Mouse (Mus musculus) brain, adult 2 months (tissue): ENCODE measurements around the gene Pglyrp1.
A peak's percentile ranks its signal among the peaks of the same experiment; 100 is the strongest.

ENCODE experiments used
- DNase-seq: peaks from one replicate; pipeline ENCODE4 v3.0.0; 2011; ENCODE audit warnings: low read depth, low spot score

Gene Pglyrp1

DNA sequence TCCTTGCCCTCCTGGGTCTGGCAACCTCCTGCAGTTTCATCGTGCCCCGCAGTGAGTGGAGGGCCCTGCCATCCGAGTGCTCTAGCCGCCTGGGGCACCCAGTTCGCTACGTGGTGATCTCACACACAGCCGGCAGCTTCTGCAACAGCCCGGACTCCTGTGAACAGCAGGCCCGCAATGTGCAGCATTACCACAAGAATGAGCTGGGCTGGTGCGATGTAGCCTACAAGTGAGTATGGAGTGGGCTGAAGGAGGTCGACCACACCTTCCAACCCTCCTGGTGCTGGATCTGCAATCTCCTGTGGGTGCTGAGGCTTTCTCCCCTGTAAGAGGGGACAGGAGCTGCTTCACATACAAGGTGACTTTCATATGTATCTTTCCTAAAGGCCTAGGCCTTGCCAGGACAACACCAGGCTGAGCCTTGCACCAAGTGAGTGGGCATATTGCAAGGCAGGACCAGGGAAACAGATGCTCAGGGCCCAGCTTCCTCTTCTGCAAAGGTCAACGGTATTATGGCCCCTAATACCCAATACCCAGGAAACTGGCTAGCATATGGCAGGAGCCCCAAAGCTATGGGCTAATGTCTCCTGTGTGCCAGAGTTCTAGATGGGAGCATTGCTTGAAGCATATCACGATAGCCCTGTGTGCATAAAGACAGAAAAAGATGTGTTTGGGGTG is 13.8 kb downstream of the Pglyrp1 start:
- no peak for DNase-seq

DNA sequence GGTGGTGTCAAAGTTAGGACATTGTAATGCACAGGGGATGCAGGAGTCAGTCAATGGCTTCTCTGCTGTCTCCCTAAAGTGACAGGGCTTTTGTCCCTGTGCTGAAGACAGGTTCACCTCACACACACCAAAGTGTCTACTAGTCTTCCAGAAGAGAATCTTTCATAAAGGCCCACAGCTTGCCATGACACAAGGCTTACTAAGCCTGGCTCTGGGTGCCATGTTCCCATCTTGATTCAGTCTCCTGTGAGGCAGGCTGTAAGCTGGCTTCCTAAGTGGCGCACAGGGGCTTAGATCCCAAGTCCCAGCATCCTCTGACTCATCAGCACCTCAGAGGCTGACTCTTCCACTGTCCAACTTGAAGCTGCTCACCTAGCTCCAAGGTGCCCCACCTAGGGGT is 15.8 kb downstream of the Pglyrp1 start:
- DNase-seq = no peak

DNA sequence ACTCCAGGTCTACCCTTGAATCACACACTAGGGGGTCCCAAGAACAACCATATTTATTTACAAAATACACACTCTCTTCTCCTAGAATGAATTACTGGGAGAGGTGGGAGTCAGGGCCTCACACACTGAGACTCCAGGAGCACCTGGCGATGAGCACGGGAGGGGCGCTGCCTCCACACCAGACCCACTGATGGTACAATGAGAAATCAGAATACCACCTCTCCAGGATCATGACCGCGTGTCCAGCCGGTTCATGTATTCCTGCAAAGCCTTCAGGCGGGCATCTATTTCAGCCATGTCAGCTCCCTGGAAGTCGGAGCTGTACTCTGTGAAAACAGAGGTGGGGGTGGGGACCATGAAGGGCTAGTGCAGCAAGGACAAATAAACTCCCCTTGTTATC is 19.7 kb downstream of the Pglyrp1 start:
- DNase-seq = no peak

DNA sequence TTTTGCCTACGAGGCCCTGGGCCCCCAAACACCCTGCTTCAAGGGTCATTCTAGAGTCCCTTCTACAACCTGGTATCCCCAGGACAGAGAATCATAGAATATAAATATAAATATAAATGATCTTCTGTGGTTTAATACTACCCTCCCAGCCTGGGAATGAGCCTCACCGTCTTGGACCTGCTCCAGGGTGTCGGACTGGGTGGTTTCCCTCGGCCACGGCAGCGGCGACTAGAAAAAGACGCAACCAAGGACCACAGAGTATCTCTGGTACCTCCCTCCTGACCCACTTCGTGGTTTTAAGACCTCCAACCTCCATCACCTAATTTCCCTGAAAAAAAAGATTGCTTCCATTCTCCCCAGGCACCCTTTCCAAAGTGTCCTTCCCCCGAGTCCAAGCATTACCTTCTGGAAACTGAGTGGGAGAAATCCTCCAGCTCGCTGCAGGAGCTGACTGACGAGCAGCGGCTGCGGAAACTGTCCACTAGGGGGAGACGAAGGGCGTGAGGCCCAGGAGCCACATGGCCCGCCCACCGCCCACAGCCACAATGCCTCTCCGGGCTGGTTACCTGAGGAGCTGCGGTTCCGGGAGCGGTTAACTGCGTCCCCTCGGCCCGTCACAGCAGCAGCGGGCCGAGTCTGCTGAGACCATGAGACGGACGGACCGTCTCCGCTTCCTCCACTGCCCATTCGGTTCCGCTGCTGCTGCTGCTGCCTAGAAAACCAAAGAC is 20.9 kb downstream of the Pglyrp1 start:
- peak; percentile 95 for DNase-seq

DNA sequence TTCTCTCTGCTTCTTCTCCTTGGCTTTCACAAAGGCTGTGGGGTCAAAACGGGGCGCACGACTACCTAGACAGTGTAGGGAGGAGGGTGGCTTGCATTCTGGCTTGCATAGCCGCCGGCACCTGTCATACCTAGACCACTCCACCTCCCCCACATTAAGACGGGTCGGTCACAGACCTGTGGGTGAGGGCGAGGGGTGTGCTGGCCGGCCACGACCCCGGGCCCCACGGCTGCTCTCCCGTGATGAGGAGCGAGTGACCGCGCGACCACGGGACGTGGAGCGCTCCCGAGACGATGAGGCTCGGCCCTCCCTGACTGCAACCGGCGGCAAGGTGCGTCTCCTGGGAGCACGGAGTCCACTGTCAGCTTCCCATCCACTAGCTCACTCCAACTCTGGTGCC is 21.9 kb downstream of the Pglyrp1 start:
- DNase-seq = no peak

DNA sequence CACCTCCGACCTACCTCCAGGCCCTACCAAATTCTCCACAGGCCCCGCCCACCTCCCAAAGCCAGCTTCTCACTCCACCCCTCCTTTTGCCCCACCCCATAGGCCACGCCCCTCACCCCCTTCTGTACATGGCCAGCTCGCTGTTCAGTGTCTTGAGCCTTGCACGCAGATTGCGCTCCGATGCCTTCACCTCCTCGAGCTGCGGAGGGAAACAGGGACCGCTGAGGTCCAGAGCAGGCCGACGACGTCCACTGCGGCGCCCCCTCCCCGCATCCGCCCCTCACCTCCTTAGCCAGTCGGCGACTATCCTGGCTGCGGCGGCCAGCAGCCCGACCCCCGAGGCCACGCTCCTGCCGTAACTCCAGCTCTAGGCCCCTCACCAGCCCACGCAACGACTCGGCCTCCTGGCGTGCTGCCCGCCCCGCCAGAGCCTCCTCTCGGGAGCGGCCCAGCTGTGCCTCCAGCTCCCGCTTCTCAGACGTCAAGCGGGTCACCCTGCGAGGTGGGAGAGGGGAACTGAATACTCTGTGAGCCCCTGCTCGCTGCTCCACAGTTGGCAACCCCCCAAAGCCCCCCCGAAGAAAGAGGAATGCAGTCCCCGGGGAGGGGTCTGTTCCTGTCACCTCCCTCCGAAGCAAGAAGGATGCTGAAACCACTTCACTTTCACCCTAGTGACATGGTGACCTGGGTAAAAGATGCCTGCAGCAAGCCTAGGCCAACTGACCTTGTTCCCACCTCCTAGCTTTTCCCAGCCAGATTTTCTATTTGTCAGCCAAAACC is 22.7 kb downstream of the Pglyrp1 start:
- peak; percentile 89 for DNase-seq

DNA sequence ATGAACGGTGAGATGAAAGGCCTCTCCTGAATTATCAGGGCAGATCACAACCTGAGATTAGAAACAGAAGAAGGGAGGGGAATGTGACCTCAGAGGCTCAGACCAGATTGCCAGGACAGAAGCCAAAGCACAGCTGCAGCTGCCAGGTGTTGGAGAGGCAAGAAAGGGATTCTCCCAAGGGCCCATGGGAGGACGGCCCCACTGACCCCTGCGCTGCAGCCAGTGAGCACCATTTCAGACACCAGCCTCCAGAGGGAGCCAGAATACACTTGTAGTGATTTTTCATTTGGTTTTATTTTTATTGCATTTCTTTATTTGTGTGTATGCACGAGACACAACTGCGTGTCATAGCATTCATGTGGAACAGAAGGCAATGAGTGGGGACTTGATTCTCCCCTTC is 25.4 kb downstream of the Pglyrp1 start:
- peak; percentile 64 for DNase-seq

DNA sequence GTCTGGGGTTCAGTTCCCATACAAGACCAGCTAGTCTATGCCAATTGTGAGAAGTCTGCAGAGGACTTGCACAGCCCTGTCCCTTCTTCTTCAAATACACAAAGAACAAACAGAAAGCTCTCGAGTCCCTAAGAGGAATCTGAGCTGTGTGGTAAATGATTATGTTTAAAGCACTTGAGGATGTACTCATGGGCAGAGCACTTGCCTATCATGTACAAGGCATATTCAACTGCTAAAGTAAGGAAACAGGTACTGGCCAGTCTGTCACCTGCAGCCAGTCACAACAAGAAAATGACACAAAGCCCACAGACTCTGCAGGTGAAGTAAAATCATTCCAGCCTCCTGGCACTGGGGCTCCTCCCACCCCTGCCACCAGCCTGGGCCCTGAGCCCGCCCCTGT is 29.4 kb downstream of the Pglyrp1 start:
- no peak for DNase-seq

DNA sequence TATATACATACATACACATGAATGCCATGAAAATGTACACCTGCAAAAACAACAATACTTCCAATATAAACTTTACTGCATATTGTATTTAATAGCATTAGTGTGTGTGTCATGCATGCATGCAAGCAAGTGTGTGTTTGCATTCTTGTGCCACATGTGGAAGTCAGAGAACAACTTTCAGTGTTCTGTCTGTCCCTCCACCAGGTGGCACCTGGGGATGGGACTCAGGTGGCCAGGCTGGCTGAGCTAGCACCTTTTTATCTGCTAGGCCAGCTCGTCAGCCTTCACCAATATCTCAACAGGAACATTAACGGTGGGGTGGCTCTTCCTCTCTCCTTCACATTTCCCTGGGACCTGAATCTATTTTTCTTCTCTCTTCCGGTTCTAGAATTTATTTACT is 31.4 kb downstream of the Pglyrp1 start:
- DNase-seq = no peak

DNA sequence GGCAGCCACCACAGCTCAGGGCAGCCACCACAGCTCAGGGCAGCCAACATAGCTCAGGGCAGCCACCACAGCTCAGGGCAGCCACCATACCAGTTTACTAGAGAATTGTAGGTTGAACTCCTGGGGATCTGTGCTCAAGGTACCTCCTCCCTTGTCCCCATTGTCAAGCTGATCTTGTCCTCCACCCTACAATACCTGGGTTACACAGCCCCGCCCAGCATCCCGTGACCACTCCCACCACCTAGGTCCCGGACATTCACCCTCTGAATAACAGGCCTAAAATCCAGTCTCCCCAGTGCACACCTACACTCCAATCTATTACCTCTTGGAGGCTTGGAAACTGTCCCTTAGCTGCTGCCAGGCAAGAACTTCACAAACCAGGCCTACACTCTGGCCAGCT is 33.8 kb downstream of the Pglyrp1 start:
- no peak for DNase-seq

DNA sequence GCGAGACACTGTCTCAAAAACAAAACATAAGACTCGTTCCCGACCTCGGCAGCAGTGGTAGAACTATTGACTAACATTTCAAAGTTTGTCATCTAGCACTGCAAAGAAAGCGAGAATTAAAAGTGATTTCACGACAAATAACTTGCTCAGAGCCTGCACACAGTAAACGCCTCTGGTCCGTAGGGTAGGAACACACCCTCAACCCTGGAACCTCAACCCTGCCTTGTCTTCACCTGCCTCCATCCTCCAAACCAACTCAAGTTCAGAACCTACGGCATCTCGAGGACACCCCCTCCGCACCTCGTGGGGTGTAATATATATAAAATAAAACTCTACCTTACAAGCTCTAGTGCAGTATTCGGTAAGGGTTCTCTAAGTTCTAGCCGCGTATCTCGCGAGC is 38.7 kb downstream of the Pglyrp1 start:
- no peak for DNase-seq

DNA sequence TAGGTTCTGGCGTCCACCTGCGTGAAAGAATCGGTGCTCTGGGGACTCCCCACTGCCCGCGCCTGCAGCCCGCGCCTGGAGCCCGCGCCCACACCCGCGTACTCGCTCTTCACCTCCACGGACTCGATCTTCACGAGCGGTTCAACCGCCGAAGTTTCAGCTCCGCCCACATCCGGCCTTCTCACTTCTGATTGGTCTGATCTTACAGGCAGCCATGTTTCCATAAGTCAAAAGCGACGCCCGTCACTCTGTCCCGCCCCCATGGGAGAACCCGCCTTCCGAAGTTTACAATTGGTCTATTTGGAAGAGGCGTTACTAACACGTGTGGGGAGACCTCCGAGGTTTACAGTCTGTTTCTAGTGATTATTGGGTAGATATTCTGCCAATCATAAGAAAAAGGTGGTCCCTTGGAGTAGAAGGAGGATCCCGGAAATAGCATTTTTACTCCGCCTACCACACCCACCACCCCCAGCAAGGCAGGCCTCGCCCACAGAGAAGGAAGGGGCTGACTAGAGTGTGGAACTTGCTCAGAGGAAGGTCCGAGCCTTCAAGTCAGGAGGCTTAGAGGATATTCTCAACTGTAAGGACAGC is 39.2 kb downstream of the Pglyrp1 start, which contains the start of gene Ccdc61:
Gene Ccdc61 (minus strand): TSS at position 175 of the 591 bp plus-strand sequence.
- peak; percentile 99 for DNase-seq

DNA sequence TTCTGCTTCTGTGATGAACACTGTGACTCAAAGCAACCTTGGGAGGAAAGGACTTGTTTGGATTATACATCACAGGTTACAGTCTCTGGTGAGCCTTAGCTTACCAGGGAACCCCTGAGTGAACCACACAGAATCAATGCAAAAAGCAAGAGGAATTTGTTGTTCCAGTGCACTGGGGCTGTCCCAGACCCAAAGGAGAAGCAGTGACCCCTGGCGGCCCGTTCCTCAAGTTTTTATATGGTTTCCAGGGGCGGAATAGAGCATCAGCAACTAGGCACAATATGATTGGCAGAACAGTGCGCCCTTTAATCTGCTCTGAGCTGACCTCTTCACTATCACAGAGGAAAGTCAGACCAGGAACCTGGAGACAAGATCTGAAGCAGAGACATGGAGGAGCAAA is 45.1 kb downstream of the Pglyrp1 start:
- no peak for DNase-seq

DNA sequence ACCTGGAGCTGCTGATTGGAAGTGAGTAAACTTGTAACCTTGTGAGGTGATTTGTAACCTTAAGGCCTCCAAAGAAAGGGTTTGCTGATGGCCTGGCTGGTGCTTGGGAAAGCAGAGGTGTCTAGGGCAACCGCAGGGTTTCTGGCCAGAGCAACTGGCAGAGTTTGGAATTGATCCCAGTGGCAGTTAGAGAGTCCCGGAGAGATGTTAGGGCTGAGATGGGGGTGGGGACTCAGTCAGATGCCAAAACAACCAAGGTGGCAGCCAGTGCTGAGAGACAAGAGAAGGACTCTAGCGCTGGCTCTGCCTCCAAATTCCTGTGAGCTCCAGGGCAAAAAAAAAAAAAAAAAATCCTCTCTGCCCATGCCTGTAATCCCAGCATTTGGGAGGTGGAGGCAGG is 46.8 kb downstream of the Pglyrp1 start:
- DNase-seq = no peak

DNA sequence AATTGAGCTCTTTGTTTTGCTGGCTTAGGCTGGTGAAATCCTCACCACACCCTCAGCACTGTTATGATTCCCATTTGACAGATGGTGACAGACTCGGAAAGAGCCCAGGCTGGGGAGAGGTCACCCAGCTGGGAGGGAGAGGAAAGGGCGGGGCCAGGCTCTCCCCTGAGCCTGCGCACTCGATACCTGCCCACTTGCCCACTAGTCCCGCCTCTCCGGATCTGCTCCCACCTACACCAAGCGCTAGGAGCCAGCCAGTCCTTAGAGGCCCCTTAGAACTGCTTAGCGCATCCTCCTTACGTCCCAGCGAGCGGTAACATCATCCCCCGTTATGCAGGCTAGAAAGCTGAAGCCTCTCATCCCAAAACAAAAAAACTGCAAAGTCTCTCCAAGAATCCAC is 49.9 kb downstream of the Pglyrp1 start:
- peak; percentile 95 for DNase-seq

DNA sequence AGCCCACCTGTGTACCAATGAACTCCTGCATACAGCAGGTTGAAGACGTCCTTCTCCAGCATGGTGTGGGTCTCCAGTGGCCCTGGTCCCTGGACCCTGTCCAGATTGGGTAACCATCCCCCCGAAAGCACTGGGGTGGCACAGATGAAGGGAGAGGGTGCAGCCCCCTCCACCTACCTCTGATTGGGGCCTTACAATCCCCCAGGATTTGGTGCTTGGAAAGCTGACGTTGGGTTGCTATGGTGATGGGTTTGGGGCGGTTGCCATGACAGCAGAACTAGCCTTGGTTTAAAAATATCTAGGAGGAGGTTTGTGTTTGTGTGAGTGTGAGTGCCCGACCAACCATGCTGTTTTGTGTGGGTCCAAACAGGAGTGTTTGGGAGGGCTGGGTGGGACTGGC is 51.7 kb downstream of the Pglyrp1 start:
- peak; percentile 96 for DNase-seq

DNA sequence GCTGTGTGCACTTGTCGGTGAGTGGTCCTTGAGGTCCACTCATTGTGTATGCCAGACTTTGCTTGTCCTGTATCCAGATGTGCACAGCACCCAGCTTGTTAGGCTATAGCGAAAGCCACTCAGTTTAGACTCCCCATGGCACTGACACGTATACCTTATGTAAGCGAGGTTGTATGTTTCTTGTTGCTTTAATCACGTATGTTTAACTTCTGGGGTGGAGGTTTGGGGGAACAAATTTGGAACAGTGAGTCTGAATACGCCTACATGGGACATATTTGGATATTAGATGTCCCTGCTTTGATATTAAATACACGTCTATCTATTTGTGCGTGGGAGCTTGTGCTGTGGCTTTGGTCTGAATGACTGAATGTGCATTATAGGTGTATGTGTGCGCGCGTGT is 52.1 kb downstream of the Pglyrp1 start:
- DNase-seq = no peak

DNA sequence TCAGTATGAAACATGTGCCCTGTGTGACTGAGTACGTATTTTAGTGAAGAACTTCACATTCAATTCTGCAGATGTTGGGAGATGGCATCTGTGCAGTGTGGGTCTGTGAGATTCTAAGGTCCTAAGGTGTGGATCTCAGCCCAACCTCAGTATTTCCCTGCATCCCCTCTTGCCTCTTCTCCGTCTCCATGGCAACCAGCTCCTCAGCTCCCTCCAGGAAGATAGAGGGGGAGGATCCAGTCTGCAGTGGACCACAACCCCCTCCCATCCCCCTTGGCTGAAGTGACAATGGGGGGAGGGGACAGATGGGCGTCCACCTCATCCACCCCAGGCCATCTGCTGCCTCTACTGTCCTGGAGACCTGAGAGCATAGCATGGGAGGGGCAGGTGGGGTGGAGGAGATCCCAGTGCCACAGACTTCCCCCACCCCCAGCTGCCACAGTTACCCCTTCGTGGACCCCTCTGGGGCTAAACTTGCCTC is 52.6 kb downstream of the Pglyrp1 start:
- DNase-seq = peak; percentile 84

DNA sequence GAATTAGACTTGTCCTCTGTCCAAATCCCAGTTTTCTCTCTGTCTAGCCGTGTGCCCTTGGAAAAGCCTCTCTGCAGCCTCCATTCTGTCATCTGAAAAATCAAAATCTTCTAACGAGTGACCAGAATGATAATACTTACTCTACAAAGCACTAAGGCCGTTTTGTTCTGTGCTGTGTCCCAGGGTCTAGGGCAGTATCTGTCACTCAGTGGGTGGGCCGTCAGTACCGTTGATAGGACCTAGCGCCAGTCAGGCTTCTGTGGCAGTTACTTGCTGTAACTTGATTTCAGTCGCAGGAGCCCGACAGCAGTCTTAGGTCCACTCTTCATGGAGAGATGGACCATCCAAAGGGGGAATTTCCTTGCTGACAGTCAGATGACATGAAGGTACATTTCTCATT is 53.2 kb downstream of the Pglyrp1 start:
- DNase-seq = peak; percentile 49

DNA sequence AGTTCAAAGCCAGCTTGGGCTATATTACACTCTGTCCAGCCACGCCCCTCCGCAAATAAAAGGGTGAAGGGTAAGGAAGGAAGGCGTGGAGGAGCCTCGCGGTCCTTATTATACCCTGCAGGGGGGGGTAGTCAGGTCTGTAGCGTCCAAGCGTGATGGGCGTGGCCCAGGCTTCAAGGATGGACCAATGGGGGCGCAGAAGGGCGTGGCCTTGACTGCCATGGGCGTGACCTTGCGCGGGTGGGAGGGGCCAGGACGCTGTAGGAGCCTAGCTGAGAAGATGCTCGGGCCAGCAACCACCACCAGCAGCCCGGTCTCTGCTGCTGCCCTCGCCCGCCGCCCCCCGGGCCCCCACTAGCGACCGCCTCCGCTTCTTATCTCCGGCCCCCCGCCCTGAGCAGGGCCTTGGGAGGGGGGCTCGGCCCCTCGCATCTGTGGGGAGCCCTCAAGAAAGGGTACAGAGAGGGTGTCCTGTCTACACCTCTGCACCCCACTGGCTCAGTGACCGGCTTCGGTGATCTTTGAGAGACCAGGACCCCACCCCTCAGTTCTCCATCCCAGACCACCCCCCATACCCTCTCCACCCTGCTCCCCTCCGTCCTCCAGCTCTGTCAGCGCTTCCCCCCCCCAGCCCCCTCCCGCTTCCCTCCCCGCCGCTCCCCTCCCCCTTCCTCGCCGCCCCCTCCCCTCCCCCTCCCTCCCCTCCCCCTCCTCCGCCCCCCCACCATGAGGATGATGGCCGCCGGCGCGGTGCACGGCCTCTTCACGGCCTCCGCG is 54.2 kb downstream of the Pglyrp1 start, which contains the start of gene Nova2:
Gene Nova2 (plus strand): TSS at position 727 of the 777 bp plus-strand sequence.
- DNase-seq = peak; percentile 99
